Mouse (Mus musculus) CH12F3 (cell line): ENCODE measurements around the gene Ms4a4a.
"Not testable (repeated sequence)": the region's sequence is repeated elsewhere in the genome, so short reads cannot be mapped to it uniquely, and the experiment has no call there.

Source experiments
- in situ Hi-C: fragments of 300-500 bp; cut with MboI; formaldehyde crosslinking; loops from 2 replicates; pipeline ENCODE4 v1.14.3; 2020; ENCODE audit warnings: low sequenced_read_pairs

The Ms4a4a gene

DNA sequence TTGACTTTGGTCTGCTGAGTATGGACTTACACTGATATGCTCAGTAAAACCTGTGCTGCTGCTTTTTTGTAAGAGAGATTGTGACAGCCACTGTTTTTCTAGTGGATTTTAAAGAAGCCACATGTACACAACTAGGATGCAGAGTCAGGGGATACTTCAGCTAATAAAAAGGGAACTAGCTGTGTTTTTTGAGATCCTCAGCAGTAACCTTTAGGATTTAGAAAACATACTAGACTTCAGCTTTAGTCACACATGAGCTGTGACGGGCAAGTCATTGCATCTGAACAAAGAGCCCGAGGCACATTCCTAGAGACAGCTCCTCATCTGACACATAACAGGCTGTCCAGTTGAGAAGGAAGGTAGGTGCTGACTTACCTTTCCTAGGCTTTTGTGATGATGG, at the start of gene Ms4a4a:
TSS of gene Ms4a4a (plus strand) at position 251 of the 400 bp plus-strand sequence.
- in situ Hi-C loops: no loop called here

DNA sequence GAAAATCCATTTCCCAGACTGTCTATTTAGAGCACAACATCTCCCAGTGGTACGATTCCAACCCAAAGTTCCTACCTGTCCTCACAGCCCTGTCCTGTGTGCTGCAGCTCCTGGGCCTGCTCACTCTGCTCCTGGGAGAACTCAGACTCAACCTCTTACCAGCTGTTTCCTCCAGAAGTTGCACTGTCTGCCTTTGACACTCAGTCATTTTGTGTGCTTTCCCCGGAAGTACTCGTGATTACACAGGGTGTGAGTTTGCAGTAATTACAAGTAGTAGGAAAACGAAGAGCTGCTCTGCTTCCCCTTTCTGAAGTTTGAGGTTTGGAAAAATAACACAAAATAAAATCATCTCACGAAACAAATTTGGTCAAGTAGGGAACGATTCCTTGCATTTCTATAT, 39.4 kb upstream of the Ms4a4a start, which contains the start of gene Ms4a7:
TSS of gene Ms4a7 (minus strand) at position 215 of the 400 bp plus-strand sequence.
- in situ Hi-C loops: no loop called here

DNA sequence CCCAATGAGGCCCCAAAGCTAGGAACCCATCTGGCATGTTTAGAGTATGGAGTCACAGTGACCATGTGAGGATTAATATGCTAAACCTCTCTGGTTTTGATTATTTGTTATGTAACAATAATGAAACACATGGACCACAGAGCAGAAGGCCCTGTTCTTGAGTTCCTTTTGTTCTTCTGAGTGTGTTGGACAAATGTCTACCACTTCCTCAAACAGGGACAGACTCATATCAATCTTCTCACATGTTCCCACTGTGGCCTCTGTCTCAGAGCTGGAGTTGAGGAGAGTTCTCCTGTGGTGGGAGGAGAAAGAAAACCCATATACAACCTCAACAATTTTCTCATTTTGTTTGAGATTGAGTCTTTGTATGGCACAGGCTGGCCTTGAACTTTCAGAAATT, 32.2 kb upstream of the Ms4a4a start:
- in situ Hi-C loops: no loop called here

DNA sequence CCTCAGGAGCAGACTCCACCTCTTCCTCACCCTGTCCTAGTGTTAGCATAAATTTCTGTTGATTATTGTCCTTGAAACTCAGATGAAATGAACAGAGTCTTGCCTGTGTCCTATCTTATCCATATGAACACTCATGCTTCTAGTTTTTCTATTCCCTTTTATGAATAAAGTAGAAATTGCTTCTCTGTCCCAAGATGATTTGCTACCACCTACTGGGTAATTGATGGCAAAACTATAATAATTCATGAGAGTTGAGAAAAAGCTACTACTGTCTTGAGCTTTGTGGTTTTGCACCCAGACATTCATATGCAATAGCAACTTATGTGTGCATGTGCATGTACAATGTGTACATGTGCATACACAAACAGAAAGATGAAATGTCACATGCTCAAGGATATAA, 31.3 kb upstream of the Ms4a4a start:
- in situ Hi-C loops: no loop called here

DNA sequence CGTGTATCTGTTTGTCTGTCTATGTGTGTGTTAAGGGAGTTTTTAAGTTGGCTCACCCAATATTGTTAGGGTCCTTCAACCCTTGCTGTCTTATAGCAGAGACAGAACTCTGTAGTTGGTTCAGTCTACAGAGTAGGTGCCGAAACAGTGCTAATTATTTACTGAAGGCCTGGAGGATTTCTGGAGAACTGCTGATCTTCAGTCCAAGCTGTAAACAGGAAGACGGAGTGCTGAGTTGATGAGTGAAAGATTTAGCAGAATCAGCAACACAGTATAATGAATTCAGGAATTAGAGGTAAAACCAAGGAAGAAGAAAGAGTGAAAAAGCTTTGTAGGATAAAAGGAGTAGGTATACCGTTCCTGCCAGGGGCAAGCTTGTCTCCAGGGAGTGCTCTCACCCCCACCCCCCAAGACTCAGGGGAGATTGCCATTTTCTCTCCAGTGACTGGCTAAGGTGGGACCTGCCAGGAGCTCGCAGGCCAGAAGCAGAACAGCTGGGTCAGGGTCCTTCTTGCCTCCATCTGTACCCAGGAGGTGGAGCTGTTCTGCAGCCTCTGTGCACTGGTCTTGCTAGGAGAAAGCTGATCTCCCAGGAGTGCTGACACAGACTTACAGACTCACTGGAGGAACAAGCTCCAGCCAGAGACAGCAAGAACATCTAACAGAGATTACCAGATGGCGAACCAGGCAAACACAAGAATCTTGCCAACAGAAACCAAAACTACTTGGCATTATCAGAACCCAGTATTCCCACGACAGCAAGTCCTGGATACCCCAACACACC, 25.4 kb upstream of the Ms4a4a start:
- in situ Hi-C loops: loop anchor here (5.0 to 10.0 kb wide), 2 partner anchors 252 to 415 kb away; partner anchors contain the start of gene Ms4a6d

DNA sequence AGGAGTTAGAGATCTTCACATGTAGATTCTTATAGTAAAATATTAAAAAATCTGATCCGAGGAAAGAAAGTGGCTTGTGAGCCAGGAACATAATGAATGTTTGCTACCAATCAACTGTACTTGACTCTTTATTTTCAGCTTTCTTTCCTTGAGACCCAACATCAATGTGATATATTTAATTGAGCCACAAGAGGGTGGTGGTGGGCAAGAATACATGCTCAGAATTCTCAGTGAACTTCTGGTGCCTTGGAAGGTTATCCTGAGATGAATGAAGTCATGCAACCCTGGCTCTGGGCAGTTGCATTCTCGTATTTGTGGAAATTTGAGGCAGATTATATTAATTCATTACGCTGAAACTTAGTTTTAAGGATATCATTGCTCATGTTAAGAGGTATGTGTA, 23.4 kb upstream of the Ms4a4a start:
- in situ Hi-C loops: loop anchor here (5.0 to 10.0 kb wide), 2 partner anchors 250 to 413 kb away; partner anchors contain the start of gene Ms4a6d

DNA sequence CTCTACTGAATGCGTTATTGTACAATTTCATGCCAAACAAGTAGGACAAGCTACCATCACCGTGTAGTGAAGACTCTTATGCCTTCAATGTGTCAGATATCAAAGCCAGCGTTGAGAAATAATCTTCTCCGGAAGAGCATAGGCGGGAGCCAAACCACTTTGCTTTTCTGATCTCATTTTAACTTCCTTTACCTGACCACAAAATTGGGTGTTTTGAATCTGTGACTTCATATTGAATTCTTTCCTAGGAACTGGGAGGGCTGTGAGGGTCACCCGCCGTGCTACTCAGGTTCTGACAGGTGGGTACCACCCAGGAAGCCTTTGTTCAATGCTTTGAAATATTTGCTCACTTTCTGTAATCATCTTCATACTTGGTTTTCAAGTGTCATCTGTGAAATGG, 19.6 kb upstream of the Ms4a4a start:
- in situ Hi-C loops: loop anchor here (10.0 kb wide), 1 partner anchor 409 kb away; no protein-coding TSS in a partner anchor

DNA sequence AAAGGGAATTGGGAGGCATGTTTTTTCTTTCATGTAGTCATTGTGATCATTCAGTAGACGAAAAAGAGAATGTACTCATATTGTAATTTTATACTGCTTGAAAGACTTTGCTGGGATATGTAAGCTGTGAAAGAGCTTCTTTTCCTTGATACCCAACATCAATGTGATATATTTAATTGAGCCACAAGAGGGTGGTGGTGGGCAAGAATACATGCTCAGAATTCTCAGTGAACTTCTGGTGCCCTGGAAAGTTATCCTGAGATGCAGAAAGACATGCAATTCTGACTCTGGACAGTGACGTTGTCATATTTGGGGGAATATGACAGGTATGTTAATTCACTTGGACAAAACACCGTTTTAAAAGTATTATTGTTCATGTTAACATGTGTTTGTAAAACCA, 15.2 kb upstream of the Ms4a4a start:
- in situ Hi-C loops: no loop called here

DNA sequence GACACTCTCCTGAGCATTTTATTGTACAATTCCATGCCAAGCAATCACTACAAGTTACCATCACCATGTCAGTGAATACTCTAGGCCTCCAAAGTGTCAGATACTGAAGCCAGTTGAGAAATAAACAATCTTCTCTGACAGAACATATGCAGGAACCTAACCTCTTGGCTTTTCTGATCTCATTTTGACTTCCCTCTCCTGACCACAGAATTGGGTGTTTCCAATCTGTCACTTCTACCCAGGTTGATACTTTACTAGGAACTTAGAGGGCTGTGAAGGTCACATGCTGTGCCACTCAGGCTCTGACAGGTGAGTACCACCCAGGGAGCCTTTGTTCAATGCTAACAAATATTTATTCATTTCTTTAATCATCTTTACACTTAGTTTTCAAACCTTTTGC, 13.3 kb upstream of the Ms4a4a start:
- in situ Hi-C loops: no loop called here

DNA sequence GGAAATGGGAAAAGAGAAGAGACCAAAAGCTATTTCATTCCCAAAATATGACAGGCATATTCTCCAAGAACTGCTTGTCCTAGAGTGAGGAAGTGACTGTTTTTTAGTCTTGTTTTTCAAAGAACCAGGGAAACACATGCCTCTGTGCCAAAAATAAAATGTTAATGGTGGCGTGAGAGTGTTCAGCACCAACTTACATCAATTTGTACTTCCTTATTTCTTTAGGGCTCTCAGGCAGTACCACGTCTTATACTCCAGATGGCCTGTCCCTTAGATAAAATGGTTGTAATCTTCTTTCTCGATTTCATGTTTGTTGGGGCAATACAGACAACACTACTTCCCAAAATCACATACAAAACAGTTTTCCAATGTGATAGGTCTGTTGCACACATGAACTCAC, 7.0 kb upstream of the Ms4a4a start:
- in situ Hi-C loops: no loop called here

DNA sequence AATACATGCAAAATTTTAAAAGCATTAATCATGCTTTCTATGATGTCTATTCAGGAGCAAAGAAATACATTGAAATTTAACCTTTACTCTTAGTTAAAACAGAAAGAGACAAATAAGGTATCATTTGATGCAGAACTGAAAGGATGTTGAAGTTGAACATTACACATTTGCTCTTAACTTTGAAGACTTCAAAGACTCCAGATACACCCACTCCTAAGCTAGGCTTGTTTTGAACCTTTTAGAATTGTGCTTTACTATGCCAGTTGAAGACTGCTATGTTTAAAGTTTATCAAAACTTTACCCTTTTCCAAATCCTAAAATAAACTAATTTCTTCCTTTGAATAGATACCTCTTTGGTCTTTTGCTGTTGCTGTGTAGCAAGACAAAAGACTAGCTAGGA, 4.1 kb upstream of the Ms4a4a start:
- in situ Hi-C loops: no loop called here

DNA sequence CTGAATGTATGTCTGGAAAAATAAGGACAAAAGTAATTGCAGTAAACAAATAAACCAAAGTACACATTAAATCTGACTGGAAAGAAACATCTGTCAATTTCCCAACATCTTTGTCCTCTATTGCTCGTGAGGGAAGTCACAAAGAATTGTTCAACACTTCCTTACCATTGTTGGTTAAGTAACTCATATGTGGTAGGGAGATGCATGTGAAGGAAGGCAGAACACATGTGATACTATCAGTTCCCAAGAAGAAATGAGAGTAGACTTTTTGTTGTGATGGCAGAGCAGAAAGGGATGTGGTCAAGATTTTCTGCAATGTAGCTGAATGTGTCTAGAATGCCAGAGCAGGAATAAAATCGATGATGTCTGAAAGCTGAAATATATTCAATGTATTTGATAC, 1.1 kb downstream of the Ms4a4a start:
- in situ Hi-C loops: no loop called here

DNA sequence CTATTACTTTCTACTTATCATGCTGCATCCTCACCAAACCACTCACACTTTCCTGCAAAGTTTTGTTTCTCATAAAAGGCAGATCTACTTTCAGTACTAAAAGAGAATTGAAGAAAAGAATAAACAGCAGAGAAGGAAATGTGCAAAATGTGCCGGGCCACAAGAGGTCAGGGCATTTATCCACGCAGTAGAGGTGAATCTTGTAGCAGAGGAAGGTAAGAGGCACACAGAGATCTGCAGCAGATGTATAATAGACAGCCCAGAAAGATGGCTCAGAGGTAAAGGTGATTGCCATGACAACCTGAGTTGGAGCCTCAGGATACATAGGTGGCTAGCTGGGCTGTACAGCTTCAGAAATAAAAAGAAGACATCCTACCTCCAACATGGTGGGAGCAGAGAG, 11.8 kb downstream of the Ms4a4a start:
- in situ Hi-C loops: no loop called here

DNA sequence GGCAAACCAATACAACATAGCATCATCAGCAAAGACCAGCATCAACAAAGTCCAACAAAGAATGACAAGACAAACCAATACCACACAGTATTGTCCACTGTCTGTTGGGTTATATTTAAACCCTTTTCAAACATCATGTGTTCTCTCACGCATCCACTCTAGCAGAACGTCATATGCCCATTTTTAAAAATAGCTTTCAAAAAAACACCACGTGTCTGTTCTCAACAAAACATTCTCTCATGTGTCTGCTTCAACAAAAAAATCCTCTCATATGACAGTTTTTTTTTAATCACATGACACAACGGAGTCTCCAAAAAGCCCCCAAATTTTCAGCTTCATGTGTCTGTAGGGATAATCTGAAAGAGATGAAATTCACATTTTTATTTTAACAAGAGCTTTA, 12.4 kb downstream of the Ms4a4a start:
- in situ Hi-C loops: no loop called here

DNA sequence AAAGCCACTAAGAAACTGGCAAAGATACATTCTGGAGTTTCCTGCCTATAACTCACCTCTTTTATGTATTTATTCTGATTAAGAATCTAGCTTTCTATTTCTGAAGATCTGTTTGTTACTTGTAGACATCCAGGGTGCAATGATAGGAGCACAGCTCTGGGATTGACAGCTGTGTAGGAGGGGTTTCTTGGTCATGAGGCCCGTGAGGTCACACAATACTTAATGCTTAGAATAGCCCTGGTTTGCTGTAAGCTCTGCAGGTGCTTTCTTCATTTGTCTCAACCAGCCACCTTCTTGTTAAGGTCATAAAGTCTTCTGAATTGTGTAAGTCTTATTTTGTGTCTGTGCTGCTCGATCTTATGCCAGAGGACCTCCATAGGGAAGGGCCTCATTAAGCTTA, 13.6 kb downstream of the Ms4a4a start:
- in situ Hi-C loops: no loop called here

DNA sequence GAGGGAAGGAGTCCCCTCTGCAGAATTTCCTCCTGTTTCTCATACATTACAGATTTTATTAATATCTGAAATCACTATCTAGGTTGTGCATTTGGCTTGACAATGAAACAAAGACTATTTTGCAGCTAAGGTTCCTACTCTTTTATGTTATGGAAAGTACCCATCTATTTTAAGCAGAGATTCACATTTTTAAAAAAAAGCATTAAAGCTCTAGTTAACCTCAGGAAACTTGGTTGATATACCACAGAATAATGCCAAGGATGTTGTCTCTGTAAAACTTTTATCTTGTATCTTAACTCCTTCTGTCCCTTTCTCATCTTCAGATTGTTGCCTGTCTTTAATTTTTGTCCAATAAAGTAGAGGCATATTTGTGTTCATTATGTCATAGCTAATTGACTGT, 20.4 kb downstream of the Ms4a4a start:
- in situ Hi-C loops: no loop called here

DNA sequence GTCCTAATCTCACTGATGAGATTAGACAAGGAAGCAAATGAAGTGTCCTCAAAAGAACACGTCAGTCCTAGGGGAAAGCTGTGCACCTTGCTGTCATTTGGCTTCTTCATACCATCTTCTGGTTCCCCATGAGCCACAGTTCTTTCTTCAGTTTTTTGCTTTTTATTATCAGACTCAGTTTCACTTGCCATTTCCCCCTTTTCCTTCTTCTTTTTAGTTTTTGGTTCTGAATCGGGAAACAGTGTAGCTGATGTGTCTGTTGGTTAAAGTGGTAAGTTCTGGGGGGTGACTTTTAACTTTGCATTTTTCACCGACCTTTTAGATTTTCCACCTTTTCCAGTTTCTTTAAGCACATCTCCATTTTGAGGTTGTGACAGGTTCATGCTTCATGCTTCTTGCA, 29.2 kb downstream of the Ms4a4a start, which contains the start of gene Ms4a4c:
TSS of gene Ms4a4c (plus strand) at position 244 of the 400 bp plus-strand sequence.
- in situ Hi-C loops: no loop called here

DNA sequence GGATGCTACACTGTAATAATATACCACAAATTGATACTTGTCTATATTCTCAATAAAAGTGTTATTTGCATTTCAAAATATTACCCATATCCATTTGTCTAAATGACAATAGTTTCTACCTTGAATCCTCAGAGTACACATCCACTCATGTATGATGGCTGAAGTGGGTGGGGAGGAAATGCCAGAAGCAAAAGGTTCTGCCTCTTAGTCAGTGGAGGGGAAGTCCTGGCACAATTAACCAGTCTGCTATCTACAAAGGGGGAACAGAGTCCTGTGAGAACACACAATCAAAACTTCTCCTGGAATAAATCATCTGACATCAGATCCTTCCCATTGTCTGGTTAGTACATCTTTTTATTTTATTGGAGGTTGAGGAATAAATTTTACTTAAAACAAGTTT, 32.1 kb downstream of the Ms4a4a start:
- in situ Hi-C loops: no loop called here

DNA sequence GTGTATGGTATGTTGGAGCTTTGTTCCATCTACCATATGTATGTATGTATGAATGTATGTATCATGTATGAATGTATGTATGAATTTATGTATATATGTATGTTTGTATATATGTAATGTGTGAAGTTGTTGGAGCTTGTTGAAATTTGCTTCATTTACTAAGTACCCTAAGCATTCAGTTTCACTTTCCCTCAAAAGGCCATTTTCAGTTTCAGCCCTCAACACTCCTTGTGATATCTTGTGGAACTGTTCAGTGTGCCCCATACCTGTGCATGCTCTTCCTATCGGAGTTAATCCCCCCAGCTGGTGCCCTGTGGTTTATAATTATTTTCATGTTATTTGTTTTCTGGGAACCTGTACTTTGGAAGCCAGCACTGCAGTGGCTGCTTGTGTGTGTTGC, 33.3 kb downstream of the Ms4a4a start:
- in situ Hi-C loops: no loop called here

DNA sequence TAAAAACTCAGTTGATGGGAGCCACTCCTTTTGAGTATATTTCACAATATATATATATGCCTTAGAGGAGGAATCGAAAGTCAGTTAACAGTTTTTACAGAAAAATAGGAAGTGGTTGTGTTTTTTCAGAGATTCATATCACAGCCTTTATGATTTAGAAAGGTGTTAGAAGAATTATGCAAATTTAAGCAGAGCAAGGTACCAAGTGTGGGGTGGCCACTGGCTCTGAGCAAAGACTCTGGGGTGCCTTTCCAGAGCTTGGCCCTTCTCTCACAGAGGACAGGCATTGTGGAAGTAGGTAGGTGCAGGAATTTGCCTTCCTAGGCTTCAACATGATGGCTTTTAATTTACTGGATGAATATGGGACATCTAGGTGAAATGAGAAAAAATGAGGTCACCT, 36.3 kb downstream of the Ms4a4a start:
- in situ Hi-C loops: no loop called here

DNA sequence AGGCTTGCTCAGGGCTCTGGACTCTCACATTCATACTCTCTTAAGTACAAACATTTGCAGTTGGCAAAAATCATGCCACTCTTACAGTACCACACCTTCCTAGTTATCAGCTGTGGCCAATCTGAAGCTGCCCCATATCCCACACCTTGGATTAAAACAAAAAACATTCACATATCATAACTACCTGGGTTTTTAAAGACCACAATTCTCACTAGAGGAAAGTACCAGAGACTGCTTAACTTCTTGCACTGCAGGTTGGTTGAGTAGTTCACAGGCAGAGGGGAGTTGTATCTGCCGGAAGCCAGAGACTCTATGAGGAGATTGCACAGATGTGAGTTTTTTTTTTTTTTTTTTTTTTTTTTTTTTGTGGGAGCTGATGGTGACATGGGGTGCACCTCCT, 38.8 kb downstream of the Ms4a4a start:
- in situ Hi-C loops: no loop called here

DNA sequence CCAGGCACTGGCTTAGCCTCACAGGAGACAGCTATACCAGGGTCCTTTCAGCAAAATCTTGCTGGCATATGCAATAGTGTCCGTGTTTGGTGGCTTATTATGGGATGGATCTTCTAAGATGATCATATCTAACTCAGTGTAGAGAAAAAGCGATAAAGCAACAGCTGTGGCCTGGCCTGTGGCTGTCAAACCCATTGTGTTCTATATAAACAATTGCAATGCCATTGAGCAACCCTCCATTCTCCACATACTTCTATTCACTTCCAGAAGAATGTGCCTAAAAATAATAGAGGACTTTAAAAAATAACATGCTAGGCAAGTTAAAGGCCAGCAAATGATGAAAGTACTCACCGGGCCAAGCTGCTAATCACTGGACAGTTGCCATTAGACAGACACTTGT, 40.3 kb downstream of the Ms4a4a start:
- in situ Hi-C loops: no loop called here

DNA sequence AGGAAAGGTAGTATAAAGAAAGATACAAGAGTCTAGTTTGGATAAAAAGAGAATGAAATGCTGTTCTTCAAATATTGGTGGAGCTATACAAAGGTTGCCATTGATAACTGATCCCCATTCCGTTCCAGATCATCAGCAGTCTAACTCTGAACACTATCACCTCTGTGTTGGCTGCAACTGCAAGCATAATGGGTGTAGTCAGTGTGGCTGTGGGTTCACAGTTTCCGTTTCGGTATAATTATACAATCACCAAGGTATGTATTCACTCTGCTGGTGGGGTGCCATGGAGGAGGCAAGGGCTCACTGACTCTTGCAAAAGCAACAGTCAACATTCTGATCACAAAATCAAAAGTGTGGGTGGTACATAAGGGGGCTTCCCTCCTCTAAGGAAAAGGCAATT, 43.5 kb downstream of the Ms4a4a start:
- in situ Hi-C loops: not testable (repeated sequence)
